Mouse (Mus musculus) thymus, adult 2 months (tissue): ENCODE measurements around the gene B4galt5.

ENCODE experiments used
- CTCF ChIP-seq: fragments of 200-500 bp; IDR thresholded peaks from 2 replicates; pipeline ENCODE4 v1.5.1; 2012; ENCODE audit warnings: mild to moderate bottlenecking, control low read depth, low read length, moderate library complexity, borderline replicate concordance; ENCODE audit not compliant: control insufficient read depth, poor library complexity, insufficient read depth; ENCODE audit errors: extremely low read depth
- POLR2A ChIP-seq: fragments of 200-500 bp; IDR thresholded peaks from 2 replicates; pipeline ENCODE4 v1.6.1; 2012; ENCODE audit warnings: mild to moderate bottlenecking, low read length, control low read depth, moderate library complexity; ENCODE audit not compliant: control insufficient read depth, poor library complexity, insufficient read depth; ENCODE audit errors: extremely low read depth

GRCm38 (mm10) chr2:167328340-167328739, 20.6 kb downstream of the B4galt5 start:
- no peak for TF ChIP-seq CTCF
- no peak for TF ChIP-seq POLR2A
